Mouse (Mus musculus) midbrain, embryonic 14.5 days (tissue): ENCODE measurements around the gene Btbd35f5. TPM values are rescaled to one million over a fixed set of nuclear protein-coding genes. Genes with fewer than 3 reads are reported as not detected.
"Not testable (repeated sequence)": the region's sequence is repeated elsewhere in the genome, so short reads cannot be mapped to it uniquely, and the experiment has no call there.

Source experiments
- ATAC-seq: fragments of 200-750 bp; cut with Nextera tagmentation; 2 replicates; pipeline ENCODE4 v1.8.0; 2017; ENCODE audit warnings: moderate number of reproducible peaks, moderate library complexity; ENCODE audit not compliant: low FRiP score, low TSS enrichment
- DNase-seq: peaks from one replicate; pipeline ENCODE4 v3.0.0-alpha.2; 2015
- H3K27ac ChIP-seq: fragments of 300-500 bp; sonication (generic); replicated peaks from 2 replicates; pipeline ENCODE4 v1.5.1; 2014; ENCODE audit warnings: mild to moderate bottlenecking, low read depth, low read length, moderate library complexity
- H3K27me3 ChIP-seq: fragments of 300-500 bp; sonication (generic); 2 replicates; pipeline ENCODE4 v1.6.1; 2014; ENCODE audit warnings: low read length, control low read depth, mixed read lengths; ENCODE audit not compliant: control insufficient read depth, insufficient read depth
- H3K36me3 ChIP-seq: fragments of 300-500 bp; sonication (generic); 2 replicates; pipeline ENCODE4 v1.6.1; 2014; ENCODE audit warnings: low read length, control low read depth; ENCODE audit not compliant: control insufficient read depth, insufficient read depth
- H3K4me1 ChIP-seq: fragments of 300-500 bp; sonication (generic); 2 replicates; pipeline ENCODE4 v1.6.1; 2014; ENCODE audit warnings: mild to moderate bottlenecking, antibody characterized with exemption, low read length, control low read depth; ENCODE audit not compliant: control insufficient read depth, insufficient read depth
- H3K4me2 ChIP-seq: fragments of 300-500 bp; sonication (generic); 2 replicates; pipeline ENCODE4 v1.6.1; 2014; ENCODE audit warnings: mild to moderate bottlenecking, low read length, moderate library complexity
- H3K4me3 ChIP-seq: fragments of 300-500 bp; sonication (generic); replicated peaks from 2 replicates; pipeline ENCODE4 v1.5.1; 2014; ENCODE audit warnings: low read depth, low read length
- H3K9ac ChIP-seq: fragments of 300-500 bp; sonication (generic); replicated peaks from 2 replicates; pipeline ENCODE4 v1.6.1; 2014; ENCODE audit warnings: mild to moderate bottlenecking, low read length, moderate library complexity
- H3K9me3 ChIP-seq: fragments of 300-500 bp; sonication (generic); 2 replicates; pipeline ENCODE4 v1.6.1; 2016; ENCODE audit warnings: low read length, control low read depth, mixed read lengths; ENCODE audit not compliant: control insufficient read depth
- WGBS: fragments of 180-500 bp; shearing (Covaris S2); extraction: QIAGEN DNeasy Blood & Tissue Kit; methylation state at CpG from one replicate; pipeline ENCODE4 v1.1.7; 2014; 5-methylcytosine and 5-hydroxymethylcytosine counted together
- polyA plus RNA-seq: library from polyadenylated mRNA; unstranded; fragments of >200 nt; fragmentation: Nextera tagmentation; extraction: Ambion mirVana; gene quantifications from 2 replicates; pipeline ENCODE4 v1.2.1, GENCODE M21; 2014

The Btbd35f5 gene
- polyA plus RNA-seq = not detected in 2 replicates

DNA sequence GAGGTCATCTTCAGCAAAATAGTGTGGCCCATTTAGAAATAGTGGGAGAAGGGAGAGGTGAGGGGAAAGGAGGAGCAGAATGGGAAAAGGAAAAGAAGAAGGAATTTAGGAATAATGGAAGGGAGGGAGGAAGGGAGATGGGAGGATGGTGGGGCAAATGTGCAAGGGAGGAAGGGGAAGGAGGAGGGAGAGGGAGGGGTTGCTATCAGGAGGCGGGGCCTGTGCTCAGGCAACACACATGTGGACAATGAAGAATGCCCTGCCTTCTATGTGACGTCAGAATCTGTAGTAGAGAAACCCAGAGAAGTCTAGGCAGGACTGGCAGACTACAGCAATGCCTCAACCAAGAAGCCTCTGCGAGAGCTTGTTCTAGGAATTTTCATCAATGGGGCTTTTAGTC lies at the start of gene Btbd35f5:
Gene Btbd35f5, plus strand, starts transcription at position 301 of the 400 bp plus-strand sequence.
- H3K36me3 ChIP-seq, H3K9me3 ChIP-seq, H3K4me1 ChIP-seq, H3K27me3 ChIP-seq, H3K27ac ChIP-seq, H3K4me3 ChIP-seq, DNase-seq, H3K9ac ChIP-seq, ATAC-seq, H3K4me2 ChIP-seq: not testable (repeated sequence)
- no CpG with 5 or more reads among the region's 3 CpGs for WGBS

DNA sequence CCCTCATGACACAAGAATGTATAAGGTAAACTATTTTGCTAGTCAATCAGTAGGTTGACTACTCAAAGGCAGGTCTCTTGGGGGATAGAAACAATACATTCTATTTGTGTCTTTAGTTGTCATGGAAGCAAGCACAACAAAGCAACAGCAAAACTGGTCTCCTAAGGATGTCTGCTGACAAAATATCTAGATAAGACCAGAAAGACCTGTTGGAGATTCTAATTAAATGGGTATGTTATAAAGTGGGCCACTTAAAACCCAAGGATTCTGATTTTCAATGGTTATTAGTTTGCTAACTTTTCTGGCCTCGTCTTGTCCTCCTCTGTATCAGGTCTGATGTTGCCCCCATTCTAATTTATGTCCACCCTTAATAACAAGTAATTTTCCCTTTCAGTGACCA lies 32.2 kb upstream of the Btbd35f5 start, which contains the start of gene Gm21789:
Gene Gm21789, plus strand, starts transcription at position 301 of the 400 bp plus-strand sequence.
- not testable (repeated sequence) for ATAC-seq, H3K27ac ChIP-seq, H3K9ac ChIP-seq, H3K9me3 ChIP-seq, H3K4me3 ChIP-seq, DNase-seq, H3K4me2 ChIP-seq, H3K27me3 ChIP-seq, H3K4me1 ChIP-seq, H3K36me3 ChIP-seq
- WGBS = no CpG with 5 or more reads among the region's 1 CpGs

Other genes with a start within 250 kb of the Btbd35f5 start
- not detected in 2 replicates for gene Btbd35f21, start 247.8 kb upstream of the Btbd35f5 start, polyA plus RNA-seq
- gene Btbd35f30, start 79.3 kb upstream of the Btbd35f5 start, polyA plus RNA-seq = not detected in 2 replicates
- not detected in 2 replicates for gene Gm21789, start 32.1 kb upstream of the Btbd35f5 start, polyA plus RNA-seq